Mouse (Mus musculus) right cerebral cortex, postnatal 25 days (tissue): ENCODE results near the gene Ptafr.
A peak's percentile ranks its signal among the peaks of the same experiment; 100 is the strongest.
"Not testable (repeated sequence)": the region's sequence is repeated elsewhere in the genome, so short reads cannot be mapped to it uniquely, and the experiment has no call there.

ENCODE experiments used
- DNase-seq: peaks from one replicate; pipeline ENCODE4 v3.0.0; 2022

Gene Ptafr

DNA sequence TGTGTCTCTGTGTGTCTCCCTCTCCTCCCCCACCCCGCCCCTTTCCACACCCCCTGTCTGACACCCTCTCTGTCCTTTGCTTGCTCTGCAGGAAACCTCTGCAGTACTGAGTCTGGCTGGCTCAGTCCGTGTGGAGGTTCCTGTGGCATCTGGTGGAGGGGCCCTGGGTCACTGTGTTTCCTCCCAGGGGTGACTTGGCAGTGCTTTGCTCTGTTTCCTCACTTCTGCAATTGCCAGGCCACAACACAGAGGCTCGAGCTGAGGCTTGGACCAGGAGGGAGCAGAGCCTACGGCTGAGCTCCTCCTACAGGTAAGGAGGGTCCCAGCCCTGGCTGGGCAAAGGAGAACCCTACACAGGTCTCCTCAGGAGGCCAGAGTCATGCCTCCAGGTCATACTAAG lies at the start of gene Ptafr:
Ptafr (plus strand) TSS at position 103 of the 400 bp plus-strand sequence.
- DNase-seq, result no peak

DNA sequence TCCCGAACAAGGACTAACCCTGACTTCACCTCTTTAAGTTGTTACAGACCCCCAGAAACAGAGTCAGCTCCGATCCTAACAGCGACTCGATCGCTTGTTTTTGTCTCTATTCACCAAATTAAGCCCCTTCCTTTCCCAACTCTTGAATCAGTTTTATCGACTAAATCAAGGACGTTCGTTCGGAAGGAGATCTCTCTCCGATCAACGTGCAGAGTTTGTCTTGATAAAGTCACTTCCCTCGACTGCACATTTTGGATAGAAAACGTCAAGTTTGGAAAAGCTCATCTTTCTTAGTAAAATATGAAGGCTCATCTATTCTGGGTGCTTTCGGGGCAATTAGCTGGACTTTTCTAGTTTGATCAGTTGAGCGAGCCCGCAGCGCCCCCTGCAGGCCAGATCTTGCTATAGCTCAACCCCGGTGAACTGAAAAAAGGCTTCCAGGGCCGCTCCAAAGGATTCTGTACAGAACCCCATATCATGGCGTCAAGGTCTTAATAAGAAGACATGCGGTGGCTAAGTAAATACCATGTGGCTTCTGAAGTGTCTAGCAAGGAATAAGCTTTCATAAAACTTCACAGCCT lies 49.2 kb upstream of the Ptafr start:
- DNase-seq, result peak; percentile 76

DNA sequence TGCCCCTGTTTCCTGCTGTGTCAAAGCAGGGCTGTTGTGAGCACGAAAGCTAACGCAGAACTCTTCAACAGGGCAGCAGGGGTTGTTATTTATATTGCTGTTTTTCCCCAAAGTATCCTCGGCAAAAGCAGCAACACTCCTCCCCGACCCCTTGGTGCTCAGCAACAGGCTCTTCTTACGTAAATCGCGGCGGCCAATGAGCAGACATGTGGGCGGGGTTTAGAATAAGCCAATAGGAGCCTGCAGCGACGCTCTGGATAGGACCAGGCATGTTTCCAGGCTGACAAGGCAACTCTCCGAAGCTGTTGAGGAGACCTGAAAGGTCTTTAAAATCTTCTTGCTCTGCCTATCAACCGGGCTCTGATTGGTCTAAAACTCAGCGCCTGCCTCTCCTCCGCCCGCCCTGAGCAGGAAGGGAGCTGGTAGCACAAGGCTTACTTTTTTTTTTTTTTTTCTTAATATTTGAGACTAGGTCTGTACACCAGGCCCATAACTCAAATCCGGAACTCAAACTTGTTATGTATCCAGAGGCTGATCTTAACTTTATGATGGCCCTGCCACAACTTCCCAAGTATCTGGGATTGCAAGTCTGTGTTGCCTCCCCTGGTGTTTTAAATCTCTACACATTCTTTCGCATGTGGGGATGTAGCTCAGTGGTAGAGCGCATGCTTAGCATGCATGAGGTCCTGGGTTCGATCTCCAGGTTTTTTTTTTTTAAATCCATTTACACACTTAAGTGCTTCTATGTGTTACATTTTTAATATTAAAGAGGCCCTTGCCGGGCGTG lies 48.3 kb upstream of the Ptafr start:
- peak; percentile 87 for DNase-seq

DNA sequence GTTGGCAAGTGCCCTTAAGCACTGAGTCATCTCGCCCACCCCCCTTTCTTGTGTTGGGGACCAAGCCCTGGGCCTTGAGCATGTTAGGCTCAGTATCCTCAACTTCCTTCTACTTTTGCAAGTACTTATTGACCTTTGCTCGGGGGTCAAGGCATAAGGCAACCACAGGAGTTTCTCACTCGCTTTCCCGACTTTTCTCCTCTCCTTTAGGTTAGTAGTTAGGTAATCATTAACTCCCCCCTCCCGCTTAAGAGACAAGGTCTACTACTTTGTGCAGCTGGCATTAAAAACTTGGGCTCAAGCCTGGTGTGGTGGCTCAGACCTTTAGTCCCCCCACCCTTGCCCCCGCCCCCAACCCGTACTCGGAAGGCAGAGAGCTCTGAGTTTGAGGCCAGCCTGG lies 45.8 kb upstream of the Ptafr start:
- no peak for DNase-seq

DNA sequence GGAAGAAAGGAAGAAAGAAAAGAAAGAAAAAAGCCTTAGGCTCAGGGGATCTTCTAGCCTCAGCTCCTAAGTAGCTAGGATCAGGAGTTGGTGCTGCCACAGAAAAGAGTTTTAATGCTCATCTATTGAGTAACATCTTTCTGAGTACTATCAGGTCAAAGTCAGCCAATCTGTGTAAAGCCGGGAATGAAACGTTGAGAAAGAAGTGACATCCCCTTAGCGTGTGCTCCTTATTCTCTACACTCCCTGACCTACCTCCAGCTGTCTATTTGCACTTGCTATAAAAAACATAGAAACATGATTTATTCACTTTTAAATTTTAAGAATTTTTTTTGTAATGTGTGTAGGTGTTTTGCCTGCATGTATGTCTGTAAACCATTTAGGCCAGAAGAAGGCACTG lies 44.7 kb upstream of the Ptafr start:
- no peak for DNase-seq

DNA sequence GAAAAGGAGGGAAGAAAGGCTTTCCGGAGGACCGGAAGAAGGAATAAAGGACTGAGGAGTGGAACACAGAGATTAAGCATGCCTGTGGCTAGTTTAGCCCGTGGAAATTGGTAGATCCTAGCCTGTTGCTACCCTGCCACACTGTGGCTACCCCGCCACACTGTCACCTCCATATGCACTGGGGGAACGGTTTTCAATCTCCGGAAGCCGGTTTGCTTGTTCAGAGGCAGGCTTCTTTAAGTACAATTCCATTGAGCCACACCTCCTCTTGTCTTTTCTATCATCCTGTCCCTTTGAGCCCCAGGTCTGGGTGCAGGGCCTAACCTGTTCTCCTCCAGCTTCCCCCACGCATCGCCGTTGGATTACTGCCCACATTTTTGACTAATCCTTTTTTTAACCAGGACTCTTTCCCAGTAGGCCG lies 39.5 kb upstream of the Ptafr start:
- DNase-seq, result no peak

DNA sequence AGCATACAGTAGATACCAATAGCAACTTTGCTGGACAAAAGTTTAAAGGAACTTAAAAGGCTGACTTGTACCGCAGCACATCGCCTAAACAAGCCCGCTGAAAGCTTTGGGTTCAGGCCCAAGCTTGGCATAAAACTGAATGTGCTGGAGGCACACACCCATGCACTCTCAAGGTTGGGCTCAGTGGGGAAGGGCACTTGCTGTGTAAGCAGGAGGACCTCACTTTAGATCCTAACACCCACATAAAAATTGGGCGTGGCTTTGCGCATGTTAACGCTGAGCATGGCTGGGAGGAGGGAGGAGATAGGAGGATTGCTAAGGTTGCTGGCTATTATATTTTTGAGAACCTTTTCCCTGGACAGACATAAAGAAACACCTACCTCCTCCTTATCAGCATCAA lies 39.1 kb upstream of the Ptafr start:
- no peak for DNase-seq

DNA sequence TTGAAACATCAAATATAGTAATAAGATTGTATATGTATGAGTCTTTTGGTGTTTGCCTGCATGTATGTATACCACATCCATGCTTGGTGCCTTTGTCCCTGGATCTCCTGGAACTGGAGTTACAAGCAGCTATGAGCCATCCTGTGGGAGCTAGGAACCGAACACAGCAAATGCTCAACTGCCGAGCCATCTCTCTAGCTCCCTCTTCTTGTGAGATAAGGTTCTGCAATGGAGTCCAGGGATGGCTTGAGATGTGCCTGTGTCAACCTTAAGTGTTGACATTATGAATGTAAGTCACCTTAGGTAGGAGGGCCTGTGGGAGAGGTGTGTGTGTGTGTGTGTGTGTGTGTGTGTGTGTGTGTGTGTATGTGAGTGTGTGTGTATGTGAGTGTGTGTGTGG lies 37.2 kb upstream of the Ptafr start:
- DNase-seq, result no peak

DNA sequence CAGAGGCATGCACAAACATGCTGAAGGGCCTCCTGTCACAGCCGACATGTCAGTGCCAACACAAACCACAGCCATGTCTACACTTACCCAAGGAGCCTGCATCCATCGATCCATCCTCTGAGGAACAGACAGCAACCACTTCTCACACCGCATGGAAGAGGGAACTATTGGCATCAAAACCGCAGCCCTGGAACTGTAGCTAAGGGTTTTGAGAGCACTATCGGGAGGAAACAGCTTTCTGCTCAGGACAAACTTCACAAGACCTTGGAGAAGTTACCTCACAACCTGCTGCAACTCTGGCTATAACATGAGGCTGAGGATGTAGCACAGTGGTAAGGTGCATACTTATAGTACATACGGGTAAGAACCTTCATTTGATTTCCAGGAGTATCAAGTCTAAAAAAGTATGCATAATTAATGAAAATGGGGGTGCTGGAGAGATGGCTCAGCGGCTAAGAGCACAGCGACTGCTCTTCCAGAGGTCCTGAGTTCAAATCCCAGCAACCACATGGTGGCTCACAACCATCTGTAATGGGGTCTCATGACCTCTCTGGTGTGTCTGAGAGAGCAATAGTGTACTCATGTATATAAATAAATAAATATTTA lies 35.8 kb upstream of the Ptafr start:
- DNase-seq, result no peak

DNA sequence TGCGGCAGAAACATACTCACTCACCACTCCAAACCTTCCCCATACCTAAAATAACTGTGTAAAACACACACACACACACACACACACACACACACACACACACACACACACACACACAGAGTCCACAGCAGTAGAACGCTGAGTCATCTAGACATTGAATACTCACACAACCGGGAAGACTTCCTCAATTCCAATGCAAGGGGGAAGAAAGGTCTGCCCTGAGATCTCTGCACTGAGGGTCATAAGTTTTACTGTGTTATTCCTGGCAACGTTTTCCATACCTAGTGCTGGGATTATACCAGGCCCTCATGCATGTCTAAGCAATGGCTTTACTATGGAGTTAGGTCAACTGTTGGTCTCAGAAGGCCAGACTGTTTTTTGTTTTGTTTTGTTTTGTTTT lies 34.5 kb upstream of the Ptafr start:
- no peak for DNase-seq

DNA sequence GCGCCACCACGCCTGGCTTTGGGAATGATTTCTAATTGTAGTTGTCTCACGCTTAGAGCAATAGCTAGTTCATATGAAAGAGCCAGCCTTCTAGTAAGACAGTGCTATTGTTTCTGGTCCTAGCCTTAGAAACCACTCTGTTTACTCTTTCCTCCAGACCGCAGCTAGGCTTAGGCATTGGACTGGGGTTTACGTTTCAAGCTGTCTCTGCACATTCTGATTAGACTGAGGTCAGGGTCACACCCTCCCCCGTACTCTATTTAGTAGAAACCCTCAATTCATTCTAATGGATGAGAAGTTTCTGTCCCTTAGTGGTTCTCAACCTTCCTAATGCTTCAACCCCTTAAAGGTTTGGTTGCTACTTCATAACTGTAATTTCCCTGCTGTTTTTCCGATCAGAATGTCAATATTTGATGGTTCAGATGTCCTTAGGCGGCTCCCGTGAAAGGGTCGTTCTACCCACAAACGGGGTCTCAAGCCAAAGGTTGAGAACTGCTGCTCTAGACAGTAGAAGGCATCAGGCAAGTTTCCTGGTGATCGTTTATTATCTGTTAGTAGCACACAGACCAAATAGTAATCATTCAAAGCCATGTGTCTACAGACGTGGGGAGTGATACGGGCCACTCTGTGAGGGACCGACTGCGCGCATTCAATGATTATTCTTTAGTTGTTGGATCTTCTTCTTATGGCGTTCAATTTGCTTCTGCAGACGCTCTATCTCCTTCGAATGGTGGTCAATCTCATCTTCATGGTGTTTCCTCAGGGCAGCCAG lies 33.6 kb upstream of the Ptafr start:
- no peak for DNase-seq

DNA sequence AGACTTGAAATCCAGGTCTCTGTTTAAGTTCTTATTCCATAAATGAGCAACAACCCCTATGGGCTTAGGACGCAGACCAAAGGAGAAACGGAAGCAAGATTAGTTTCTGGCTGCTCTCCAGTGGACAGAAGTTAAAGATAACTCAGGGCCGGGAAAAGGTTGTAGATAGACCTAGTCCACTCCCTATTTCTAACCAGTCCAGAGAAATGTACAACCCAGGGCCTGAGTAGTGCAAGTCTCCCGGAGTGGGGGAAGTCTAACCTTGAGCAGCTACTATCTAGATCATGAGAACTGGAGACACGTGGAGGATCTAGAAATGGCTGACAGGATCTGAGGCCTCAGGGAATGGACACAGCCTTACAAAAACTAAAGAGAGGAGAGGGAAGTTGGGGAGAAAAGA lies 31.4 kb upstream of the Ptafr start:
- no peak for DNase-seq

DNA sequence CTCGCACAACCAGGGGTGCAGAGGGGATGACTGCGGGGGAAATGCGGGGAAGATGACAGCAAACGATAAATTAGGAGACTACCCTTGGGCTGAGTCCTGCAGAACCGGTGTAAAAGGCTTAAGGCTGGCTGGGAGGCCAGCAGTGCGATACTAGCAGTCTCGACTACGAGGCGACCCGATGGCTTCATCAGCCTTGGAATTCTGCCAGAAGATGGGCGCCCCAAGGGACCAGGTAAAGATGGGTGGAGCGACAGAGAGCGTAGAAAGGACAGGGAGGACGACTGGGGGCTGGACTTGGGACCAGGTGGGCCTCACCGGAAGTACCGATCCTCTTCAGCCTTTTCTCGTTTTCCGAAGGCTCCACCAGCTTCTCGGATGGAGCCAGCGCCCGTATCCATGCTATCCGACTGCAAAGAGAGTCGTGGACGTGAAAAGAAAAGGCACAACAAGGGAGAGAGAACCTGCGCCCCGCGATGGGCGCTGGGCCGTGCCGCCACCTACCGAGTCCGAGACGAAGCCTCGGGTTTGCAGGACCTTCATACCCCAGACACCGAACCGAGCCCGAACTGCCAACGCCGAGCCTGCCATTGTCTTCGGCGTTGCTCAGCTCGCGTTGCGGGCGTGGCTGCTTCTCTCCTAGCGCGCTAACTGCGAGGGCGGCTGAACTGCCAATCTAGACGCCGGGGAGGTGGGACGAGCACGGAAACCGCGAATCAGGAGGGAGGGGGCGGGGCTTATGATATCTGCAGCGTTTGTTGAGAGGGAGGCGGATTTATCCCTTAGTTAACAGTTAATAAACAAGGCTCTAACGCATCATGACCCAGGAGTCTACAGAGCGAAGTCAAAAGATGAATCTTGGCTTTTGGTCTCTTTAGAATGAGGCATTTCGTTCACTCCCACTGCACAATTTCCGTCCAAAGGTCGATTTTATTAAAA lies 30.6 kb upstream of the Ptafr start, which contains the start of gene Atpif1:
Atpif1 (minus strand) TSS at position 679 of the 936 bp plus-strand sequence.
- DNase-seq, result peak; percentile 88

DNA sequence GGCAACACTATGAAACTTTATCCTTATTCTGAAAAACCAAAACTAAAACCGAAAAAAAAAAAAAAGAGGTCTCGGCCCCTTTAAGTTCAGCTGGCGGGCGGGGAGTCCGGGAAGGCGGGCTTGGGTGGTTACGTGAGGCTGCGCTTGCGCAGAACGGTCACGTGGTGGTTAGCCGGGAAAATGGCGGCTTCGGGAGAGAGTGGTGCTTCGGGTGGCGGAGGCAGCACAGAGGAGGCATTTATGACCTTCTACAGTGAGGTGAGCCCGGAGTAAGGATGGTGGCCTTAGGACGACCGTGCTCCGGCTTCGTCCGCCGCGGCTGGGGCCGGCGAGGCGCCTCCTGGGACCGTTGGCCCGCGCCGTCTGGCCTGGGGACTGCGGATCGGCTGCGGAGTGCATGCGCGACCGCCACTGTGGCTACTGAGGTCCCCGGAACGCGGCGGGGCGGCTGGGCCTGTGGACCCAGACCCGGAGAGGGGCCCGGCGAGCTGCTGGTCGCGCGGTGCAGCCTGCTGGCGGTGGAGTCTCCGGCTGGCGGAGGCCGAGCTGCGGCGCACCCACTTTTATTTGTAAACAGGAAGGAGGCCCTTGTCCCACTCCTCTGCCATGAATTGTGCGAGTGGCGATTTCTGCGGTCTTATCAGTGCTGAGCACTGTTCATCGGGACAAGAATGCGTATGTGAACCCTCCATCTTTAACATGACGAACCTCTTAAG lies 28.3 kb upstream of the Ptafr start, which contains the start of gene Dnajc8:
Dnajc8 (plus strand) TSS at position 145 of the 716 bp plus-strand sequence.
- peak; percentile 94 for DNase-seq

DNA sequence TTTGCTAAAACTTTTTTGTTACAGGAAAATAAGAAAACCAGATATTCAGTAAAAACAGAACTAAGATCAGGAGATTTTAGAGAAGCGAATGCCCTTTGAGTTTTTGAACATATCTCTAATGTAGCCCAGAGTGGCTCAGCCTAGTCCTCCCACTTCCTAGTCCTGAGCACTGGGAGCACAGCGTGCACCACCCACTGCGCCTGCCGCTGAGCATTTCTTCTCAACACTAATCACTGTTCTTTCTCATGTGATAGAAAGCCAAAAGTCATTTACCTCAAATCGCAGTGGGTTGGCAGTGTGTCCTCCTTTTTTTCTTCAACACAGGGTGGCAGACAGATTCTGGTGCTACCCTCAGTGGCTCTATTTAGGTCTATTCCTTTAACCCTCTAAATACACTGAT lies 24.4 kb upstream of the Ptafr start:
- DNase-seq, result no peak

DNA sequence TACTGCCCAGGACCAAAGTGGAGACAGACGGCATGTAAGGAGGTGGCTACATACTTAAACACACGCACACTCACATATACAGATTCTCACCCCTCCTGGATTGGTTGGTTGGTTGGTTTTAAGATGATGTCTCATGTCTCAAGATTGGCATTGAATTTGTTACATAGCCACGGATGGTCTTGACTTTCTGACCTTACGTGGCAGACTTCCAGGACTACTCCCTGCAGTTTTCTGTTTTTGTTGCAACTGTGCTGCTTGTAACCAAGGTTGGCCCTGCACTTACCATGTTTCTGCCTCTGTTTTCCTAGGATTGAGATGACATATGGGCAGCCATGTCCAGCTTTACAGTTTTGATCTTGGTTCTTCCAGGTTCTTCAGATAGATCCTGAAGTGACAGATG lies 22.5 kb upstream of the Ptafr start:
- DNase-seq, result no peak

DNA sequence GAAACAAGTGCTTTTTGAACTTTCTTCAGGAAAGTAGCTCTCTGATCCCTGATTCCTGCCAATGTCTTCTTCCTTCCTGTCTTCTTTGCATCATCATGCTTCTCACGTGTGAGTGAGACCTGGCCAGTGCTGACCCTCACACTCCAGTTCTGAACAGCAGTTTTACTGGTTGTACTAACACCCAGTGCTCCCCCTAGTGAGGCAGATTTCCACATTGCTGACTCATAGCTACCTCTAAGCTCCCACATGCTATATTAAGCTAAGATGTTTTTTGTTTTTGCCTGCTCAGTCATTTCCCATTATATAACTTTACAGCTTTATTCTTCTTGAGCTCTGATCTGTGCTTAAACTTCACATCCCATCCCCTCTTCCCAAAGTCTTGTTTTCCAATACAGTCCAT lies 21.1 kb upstream of the Ptafr start:
- no peak for DNase-seq

DNA sequence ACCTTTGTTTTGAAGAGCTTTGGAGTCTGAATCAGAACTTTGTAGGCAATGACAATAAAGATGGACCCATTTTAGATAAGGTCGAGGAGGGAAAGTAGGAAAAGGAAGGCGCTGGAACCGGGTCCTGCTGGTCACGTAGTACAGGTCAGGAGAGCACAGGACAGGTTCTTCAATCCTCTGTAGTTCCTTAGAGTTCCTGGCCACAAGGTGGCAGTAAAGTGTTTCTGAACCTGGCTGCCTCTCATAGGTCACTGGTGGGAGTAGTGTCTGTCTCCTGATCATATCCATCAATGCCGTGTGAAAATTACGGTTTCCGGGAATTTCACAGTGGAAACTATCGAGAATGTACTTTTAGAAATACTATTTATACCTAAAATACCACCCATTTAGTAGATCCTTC lies 18.0 kb upstream of the Ptafr start:
- DNase-seq, result peak; percentile 34

DNA sequence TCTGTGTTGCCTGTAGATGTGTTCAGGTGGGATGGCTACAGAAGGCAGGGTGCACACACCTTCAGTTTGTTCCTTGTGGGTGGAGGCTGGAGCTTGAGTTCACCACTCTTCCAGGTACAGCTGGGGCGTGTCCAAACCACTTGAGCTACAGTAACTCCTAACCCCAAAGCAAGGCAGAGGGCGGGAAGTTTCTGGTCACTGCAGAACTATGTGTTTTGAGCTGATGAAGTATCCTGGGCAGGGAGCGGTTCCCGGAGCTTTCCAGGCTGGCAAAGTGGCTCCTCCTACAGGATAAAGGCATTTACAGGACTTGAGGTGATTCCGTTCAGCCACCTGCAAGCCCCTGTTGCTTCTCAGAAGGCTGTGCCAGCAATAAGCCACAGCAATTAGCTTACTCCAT lies 9.6 kb upstream of the Ptafr start:
- no peak for DNase-seq

DNA sequence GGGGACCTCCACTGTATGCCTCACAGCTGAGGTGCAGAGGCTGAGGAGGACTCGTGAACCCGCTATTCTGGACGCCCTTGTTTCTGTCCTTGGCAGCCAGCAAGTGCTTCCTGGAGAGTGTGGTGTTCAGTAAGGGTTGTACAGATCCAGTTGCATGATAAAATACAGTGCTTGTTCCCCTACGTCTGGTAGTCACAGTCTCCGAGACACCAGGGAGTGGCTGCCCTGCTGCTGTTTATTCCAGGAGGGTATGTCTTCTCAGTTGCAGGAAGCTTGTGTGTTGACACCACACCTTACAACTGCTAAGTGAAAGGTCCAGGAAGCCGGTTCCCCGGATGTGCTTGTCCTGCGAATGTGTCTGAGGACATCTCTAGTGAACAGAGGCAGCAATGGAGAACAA lies 9.2 kb upstream of the Ptafr start:
- no peak for DNase-seq

DNA sequence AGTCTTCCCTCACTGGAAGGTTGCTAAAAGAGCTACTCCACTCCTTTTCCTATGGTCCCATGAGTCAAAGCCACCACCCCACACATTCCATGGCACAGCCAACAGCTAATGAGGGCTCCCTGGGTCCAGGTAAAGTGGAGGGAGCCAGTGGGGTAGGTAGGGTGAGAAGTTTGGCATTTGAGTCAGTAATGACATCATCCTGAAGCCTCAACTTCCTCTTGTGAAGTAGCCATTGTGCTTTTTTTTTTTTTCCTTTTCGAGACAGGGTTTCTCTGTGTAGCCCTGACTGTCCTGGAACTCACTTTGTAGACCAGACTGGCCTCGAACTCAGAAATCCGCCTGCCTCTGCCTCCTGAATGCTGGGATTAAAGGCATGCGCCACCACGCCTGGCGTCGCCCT lies 8.3 kb upstream of the Ptafr start:
- not testable (repeated sequence) for DNase-seq

DNA sequence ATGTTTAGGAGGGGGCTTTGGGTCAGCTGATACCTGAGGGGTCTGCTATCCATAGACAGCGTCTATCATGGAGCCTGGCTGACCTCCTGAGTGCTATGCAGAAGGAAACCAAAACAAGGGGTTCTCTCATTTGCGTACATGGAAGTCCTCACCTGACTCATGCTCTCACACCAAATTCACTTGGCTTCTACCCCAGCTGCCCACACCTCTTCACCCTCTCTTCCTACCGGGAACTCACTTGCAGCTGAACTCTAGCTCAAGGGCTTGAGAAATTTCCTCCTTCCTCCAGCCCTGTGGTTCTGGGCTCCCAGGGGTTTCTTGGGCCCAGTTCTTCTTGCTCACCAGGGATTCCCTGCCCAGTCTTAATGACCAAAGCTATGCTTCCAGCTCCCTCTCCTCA lies 606 bp upstream of the Ptafr start:
- DNase-seq, result no peak
